Mouse (Mus musculus): ENCODE measurements around the gene Kdm1b. TPM values are rescaled to one million over a fixed set of nuclear protein-coding genes. Genes with fewer than 3 reads are reported as not detected.

Kdm1b gene
- 1 to 10 TPM; 7.5 to 9.8 TPM for total RNA-seq (2021)
- long read RNA-seq, experiment 1, full-length matches to known transcripts = 2 of 8 reads
- long read RNA-seq, experiment 1, partial matches to known transcripts = 1 of 8 reads
- long read RNA-seq, experiment 1, other reads (novel, unspliced or antisense) = 5 of 8 reads
- long read RNA-seq, experiment 2, full-length matches to known transcripts = 2 of 10 reads
- long read RNA-seq, experiment 2, partial matches to known transcripts = 1 of 10 reads
- long read RNA-seq, experiment 2, other reads (novel, unspliced or antisense) = 7 of 10 reads

DNA sequence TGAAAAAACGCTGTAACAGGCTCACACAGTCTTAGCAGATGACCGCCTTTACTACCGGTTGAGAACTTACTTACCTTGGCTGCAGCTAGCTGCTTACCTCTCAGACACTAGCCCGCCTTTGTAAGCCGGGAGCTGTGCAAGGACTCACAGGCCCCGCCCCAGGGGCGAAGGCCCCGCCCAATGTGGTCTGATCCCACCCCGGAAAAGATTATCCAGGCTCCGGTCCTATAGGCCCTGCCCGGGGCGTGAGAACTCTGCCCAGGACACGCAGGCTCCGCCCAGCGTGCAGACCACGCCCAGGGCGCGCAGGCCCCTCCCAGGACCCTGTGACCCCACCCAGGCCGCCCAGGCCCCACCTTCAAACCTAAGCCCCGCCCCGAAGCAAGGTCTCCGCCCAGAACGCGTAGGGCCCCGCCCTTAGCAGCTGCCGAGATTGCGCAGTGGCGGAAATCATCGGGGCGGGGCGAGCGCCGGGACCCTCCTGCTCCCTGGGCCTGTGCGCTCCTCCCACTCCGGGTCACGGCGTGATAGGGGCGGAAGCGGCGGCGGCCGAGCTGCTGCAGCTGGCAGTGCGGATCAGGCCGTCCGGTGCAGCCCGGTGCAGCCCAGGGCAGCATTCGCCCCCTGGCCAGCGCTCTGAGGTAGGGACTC is at the start of gene Kdm1b:
Gene Kdm1b, plus strand, starts transcription at position 470 of the 651 bp plus-strand sequence.
- TF ChIP-seq CTCF (conservative IDR thresholded peaks at IDR 0.05) = no peak

DNA sequence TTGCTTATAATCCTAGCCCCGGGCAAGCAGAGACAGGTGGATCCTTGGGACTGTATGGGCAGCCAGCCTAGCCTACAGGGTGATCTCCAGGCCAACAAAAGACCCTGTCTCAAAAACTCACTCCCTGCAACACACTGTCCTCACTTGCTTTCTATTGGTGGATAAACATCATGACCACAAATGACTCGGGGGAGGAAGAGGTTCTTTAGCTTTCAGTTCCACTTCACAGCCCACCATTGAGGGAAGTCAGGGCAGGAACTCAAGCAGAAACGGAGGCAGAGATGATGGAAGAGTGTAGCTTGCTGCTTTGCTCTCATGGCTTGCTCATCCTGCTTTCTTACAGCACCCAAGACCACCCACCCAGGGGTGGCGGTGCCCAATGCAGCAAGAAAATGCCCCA is 45.9 kb upstream of the Kdm1b start:
- TF ChIP-seq CTCF (conservative IDR thresholded peaks at IDR 0.05) = no peak
- no peak overlapping the region for H3K4me3 ChIP-seq
- no peak overlapping the region for H3K27ac ChIP-seq
- no peak for DNase-seq (ENCODE audit: low spot score in 2 of 2)

More for the DNA sequence above, at the start of gene Kdm1b:
- Histone ChIP-seq H3K4me3 (peak within 1 kb of the TSS; percentile 86), H3K27ac (peak within 1 kb of the TSS; percentile 73)
- DNase-seq (ENCODE audit: low spot score in 2 of 2) = peak; percentile 98

DNA sequence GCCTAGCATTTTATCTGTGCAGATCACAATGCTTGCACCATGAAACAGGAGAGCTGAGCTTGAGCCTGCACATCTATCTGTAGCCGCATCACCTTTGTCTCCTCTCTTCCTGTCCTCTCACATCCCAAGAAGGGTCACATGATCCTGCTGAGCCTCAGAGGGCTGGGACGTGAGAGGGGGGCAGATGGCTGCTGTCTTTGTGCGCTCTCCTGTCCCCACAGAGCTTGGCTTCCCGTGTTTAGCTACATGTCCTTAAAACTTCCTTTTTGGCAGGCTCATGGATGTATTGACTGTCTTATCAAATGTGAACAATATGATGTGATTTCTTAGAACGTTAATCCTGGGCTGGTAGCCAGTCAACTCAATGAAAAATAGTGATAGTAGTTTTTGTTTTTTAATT is 43.8 kb upstream of the Kdm1b start:
- Histone ChIP-seq H3K4me3 (no peak overlapping the region), H3K27ac (no peak overlapping the region)
- no peak for DNase-seq (ENCODE audit: low spot score in 2 of 2)
- no peak for TF ChIP-seq CTCF (conservative IDR thresholded peaks at IDR 0.05)

DNA sequence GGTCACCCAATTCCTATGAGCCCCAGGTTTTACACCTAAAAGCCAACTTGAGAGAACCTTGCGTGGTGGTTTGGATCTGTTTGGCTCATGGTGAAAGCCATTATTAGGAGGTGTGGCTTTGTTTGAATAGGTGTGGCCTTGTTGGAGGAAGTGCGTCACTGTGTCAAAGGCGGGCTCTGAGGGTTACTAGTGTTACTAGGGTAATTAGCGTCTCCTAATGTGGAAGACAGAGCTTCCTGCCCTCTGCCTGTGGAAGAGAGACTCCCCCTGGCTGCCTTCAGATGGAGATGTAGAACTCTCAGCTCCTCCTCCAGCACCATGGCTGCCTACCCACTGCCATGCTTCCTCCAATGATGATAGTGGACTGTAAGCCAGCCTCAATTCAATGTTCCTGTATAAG is 41.7 kb upstream of the Kdm1b start:
- Histone ChIP-seq H3K4me3 (no peak overlapping the region), H3K27ac (no peak overlapping the region)
- TF ChIP-seq CTCF (conservative IDR thresholded peaks at IDR 0.05) = no peak
- DNase-seq (ENCODE audit: low spot score in 2 of 2) = no peak

DNA sequence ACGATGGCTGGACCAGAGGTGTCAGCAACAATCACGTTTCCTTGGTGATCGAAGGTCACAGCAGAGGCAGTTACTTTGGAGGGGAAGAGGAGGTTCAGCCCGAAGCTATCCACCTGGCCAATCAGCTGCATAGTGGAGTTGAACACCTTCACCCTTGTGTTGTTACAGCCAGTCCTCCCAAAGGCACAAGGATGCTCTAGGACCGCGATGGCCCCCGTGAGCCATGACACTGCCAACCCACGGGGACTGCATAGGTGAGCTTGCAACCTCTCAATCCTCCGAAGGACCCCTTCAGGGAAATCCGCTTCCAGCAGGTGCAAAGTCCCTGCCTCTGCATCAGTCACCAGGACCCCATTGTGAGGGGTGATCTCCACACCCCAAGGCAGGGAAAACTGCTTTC is 29.6 kb upstream of the Kdm1b start:
- Histone ChIP-seq H3K4me3 (peak overlapping the region; percentile 62), H3K27ac (no peak overlapping the region)
- DNase-seq (ENCODE audit: low spot score in 2 of 2) = no peak
- TF ChIP-seq CTCF (conservative IDR thresholded peaks at IDR 0.05) = no peak

DNA sequence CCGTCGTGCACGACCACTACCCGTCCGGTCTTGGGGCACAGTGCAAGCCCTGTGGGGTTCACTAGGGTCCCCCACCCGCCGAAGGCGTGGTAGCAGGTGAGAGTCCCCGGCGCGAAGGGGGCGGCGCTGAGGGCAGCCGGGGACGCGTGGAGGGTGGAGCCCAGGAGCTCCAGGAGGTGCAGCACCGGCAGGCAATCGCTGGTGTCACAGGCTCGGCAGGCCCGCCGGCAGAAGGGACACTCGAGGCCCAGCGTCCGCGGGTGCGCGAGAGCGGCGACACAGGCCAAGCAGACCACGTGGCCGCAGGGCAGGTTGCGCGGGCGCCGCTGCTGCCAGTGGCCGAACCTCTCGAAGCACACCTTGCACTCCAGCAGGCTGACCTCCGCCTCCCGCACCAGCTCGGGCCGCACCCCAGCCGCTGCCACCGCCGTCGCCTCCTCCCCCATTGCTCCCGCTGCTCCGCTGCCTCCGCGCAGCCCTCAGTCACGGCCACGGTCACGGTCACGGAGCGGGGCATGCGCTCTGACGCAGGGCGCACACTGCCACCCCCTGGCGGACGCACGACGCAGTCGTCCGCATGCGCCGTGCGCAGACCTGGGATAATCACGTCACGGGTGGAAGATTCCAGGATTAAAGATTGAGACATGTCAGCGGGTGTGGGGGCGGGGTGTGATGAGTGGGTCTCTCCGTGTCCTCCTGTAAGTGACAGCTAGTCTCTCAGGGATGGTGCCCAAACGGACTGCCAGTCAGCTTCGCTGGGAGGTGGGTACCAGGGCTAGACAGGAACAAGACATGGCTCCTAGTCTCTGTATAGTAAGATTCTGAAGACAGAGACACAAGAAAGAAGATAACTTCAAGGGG is 28.7 kb upstream of the Kdm1b start, which contains the start of gene Nhlrc1:
Gene Nhlrc1, minus strand, starts transcription at position 517 of the 861 bp plus-strand sequence.
- peak; percentile 96 for TF ChIP-seq CTCF (conservative IDR thresholded peaks at IDR 0.05)
- peak; percentile 85 to 86 for DNase-seq (ENCODE audit: low spot score in 2 of 2)
- peak within 1 kb of the TSS; percentile 93 for H3K27ac ChIP-seq
- H3K4me3 ChIP-seq = peak within 1 kb of the TSS; percentile 62

DNA sequence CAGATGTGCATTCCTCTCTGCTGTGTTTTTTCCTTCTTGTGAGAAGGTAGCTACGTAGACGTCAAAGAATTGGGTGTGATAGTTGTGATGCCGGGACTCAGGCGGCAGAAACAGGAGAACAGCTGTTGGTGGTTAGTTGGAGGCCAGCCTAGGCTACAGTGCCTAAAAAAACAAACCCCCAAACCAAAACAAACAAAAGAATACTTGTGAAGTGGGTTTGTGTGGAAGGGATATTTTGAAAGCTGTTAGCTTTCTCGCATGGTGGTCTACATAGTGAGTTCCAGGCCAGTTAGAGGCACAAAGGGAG is 28.2 kb upstream of the Kdm1b start:
- TF ChIP-seq CTCF (conservative IDR thresholded peaks at IDR 0.05) = no peak
- no peak for DNase-seq (ENCODE audit: low spot score in 2 of 2)
- Histone ChIP-seq H3K4me3 (peak overlapping the region; percentile 62), H3K27ac (peak overlapping the region; percentile 93)

DNA sequence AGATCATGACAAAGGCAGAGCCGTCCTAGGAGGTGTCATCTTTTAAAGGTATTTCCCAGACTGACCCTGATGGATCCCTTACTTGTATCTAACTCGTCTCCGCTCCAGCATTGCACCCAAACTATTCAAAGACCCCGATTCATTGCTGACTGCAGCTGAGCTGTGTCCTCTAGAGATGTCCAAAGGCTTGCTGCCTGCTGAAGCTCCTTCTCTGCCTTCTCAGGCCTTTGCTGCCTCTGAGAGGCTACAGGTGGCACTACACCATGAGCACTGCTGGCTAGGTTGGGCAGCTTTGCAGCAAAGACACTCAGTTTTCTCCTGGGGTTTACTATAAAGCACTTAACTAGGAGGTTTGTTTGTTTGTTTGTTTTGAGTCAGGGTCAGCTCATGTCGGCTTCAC is 26.0 kb upstream of the Kdm1b start:
- peak; percentile 67 for DNase-seq (ENCODE audit: low spot score in 2 of 2)
- TF ChIP-seq CTCF (conservative IDR thresholded peaks at IDR 0.05) = peak; percentile 94
- Histone ChIP-seq H3K27ac (no peak overlapping the region), H3K4me3 (no peak overlapping the region)

DNA sequence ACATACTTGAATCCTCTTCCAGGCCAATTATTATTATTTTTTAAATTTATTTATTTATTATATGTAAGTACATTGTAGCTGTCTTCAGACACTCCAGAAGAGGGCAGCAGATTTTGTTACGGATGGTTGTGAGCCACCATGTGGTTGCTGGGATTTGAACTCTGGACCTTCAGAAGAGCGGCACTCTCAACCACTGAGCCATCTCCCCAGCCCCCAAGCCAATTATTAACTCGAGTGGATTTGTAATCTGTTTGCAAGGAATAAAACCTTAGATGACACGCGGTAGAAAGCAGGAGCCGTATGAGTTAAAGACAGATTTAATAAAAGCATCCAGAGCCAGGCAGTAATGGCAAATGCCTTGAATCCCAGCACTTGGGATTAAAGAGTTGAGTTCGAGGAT is 23.5 kb upstream of the Kdm1b start:
- H3K27ac ChIP-seq = no peak overlapping the region
- no peak overlapping the region for H3K4me3 ChIP-seq
- TF ChIP-seq CTCF (conservative IDR thresholded peaks at IDR 0.05) = peak; percentile 44
- DNase-seq (ENCODE audit: low spot score in 2 of 2) = no peak

DNA sequence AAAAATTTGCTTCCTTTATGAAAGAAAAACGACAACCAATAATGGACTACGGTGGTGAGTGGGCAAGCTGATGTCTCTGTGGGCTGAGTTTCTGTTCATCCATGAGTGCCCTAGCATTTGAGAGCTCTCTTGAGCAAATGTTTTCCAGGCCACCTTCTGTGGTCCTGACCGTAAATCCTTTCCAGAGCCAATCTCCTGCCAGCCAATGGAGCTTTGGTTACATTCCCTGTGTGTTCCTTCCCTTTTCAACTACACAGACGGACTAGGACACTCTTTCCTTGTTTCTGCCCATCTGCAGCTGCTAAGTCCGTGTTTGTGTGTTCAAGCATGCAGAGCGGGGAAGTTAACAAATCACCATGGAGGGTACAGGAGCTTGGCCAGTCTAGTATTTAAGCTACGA is 22.5 kb upstream of the Kdm1b start:
- no peak for DNase-seq (ENCODE audit: low spot score in 2 of 2)

DNA sequence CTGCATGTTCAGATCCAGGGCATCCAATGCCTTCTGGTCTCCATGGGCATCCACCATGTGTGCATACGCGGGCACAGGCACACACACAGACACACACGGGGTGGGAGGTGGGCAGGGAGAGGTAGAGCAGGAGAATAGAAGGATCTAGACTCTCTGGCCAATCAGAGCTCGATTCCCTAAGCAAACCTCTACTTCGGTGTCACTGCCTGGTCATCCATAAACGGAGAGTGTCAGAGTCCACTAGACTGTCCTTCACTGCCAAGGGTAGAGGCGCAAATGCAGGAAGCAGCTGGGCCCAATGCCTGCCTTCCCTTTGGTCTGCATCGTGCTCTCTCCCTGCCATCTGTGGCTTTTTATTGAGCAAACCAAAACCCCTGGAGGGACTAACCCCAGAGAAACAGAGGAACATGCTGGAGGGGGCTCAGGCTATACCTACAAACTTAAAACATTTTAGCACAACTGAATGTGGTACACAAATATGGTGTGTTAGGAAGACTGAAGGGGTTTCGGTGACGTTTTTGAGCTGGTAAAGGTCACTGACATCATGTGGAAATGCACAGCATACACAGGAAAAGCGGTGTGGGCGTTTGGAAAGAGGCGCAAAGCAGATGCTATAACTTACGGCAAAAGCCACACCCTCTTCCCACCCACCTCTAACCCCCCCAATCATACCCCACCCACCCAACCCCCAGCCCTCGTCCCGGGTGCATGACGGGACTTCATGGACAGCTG is 12.8 kb upstream of the Kdm1b start:
- DNase-seq (ENCODE audit: low spot score in 2 of 2) = no peak
- no peak for TF ChIP-seq CTCF (conservative IDR thresholded peaks at IDR 0.05)
- no peak overlapping the region for H3K27ac ChIP-seq
- H3K4me3 ChIP-seq = no peak overlapping the region

More for the DNA sequence above, 22.5 kb upstream of the Kdm1b start:
- no peak for TF ChIP-seq CTCF (conservative IDR thresholded peaks at IDR 0.05)
- no peak overlapping the region for H3K4me3 ChIP-seq
- peak overlapping the region; percentile 18; the same call in 1 of the 2 replicates for H3K27ac ChIP-seq

DNA sequence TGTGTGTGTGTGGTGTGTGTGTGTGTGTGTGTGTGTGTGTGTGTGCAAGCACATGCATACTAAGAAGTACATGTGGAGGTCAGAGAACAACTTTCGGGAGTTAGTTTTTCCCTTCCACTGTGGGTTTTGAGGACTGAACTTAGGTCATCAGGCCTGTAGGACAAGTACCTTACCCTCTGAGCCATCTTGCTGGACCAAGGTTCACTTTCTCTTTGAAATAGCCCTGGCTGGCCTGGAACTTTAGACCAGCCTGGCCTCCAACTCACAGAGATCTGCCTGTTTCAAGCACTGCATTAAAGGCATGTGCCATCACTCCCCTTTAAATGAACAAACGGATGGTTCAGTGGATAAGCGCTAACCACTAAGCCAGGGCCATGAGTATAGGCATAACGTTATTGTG is 9.7 kb upstream of the Kdm1b start:
- H3K27ac ChIP-seq = no peak overlapping the region
- DNase-seq (ENCODE audit: low spot score in 2 of 2) = no peak
- no peak for TF ChIP-seq CTCF (conservative IDR thresholded peaks at IDR 0.05)
- H3K4me3 ChIP-seq = no peak overlapping the region

DNA sequence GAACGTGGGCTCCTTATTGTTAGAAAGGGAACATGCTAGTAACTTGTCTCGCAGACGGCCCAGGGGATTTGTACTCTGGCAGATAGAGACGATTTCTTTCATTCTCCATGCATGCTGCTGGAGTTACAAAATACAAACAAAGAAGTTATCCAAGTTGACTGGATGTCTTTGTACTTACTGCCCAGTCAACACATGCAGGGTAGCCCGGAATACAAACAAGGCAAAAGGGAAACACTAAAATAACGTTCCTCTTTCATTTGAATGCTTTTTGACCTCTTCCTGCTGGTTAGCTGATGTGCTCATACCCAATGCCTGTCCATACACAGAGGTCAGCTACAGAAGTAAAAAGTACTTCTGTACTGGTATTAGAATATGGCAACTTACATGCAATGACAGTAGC is 5.4 kb upstream of the Kdm1b start:
- H3K27ac ChIP-seq = no peak overlapping the region
- H3K4me3 ChIP-seq = no peak overlapping the region
- no peak for TF ChIP-seq CTCF (conservative IDR thresholded peaks at IDR 0.05)
- no peak for DNase-seq (ENCODE audit: low spot score in 2 of 2)
